In genomic region chrX:48454495-48454878, GRCm38 (mm10) we compare ENCODE assay signal across 8 mouse cellular contexts. TPM values are rescaled to one million over a fixed set of nuclear protein-coding genes. Genes with fewer than 3 reads are reported as not detected.
A peak's percentile ranks its signal among the peaks of the same experiment; 100 is the strongest.
DNase-seq lines count a peak whose midpoint lies in the region; ATAC-seq and TF ChIP-seq lines count a peak whose summit lies in the region.

No protein-coding gene starts in this region.

- H3K79me2 ChIP-seq in myocyte (ENCODE audit: control insufficient read depth, insufficient read depth) = peaks cover 24% of the 10 kb centered on the region

- no peak for TF ChIP-seq POLR2A in myocyte (IDR thresholded peaks at IDR 0.05; ENCODE audit: insufficient read length, low read depth)

- no peak overlapping the region for H3K27ac ChIP-seq in kidney, postnatal 0 days
- H3K27ac ChIP-seq in embryonic facial prominence, embryonic 10.5 days (replicated peaks) = no peak overlapping the region
- H3K27ac ChIP-seq in intestine, embryonic 15.5 days = peak overlapping the region; percentile 71

- ATAC-seq in kidney, postnatal 0 days (replicated peaks; ENCODE audit: low FRiP score, low read depth) = peak; percentile 29
- peak; percentile 72 for ATAC-seq in intestine, embryonic 15.5 days
- no peak for ATAC-seq in granulocyte monocyte progenitor cell, adult 5-6 weeks (replicated peaks; ENCODE audit: poor library complexity, severe bottlenecking)

- no peaks in the 10 kb centered on the region for H3K27me3 ChIP-seq in kidney, postnatal 0 days (ENCODE audit: insufficient read depth, low read length)
- peaks cover 72% of the 10 kb centered on the region for H3K27me3 ChIP-seq in embryonic facial prominence, embryonic 10.5 days (replicated peaks; ENCODE audit: low read depth, poor library complexity, severe bottlenecking)
- H3K27me3 ChIP-seq in intestine, embryonic 15.5 days (replicated peaks) = no peaks in the 10 kb centered on the region
- H3K27me3 ChIP-seq in myocyte (ENCODE audit: control insufficient read depth, insufficient read depth, insufficient read length) = no peaks in the 10 kb centered on the region

- H3K9ac ChIP-seq in kidney, postnatal 0 days (ENCODE audit: low read depth, low read length) = peak overlapping the region; percentile 65; the same call in 1 of the 2 replicates
- peak overlapping the region; percentile 72 for H3K9ac ChIP-seq in intestine, embryonic 15.5 days

- peak overlapping the region; percentile 52 for H3K4me3 ChIP-seq in kidney, postnatal 0 days (replicated peaks; ENCODE audit: low read depth, low read length)
- H3K4me3 ChIP-seq in embryonic facial prominence, embryonic 10.5 days = peak overlapping the region; percentile 55
- H3K4me3 ChIP-seq in intestine, embryonic 15.5 days (replicated peaks) = peak overlapping the region; percentile 57
- H3K4me3 ChIP-seq in myocyte = peak overlapping the region; percentile 41

- peak overlapping the region; percentile 21 for H3ac ChIP-seq in myocyte (ENCODE audit: control insufficient read depth, insufficient read length)

- no peaks in the 10 kb centered on the region for H3K9me3 ChIP-seq in kidney, postnatal 0 days (replicated peaks; ENCODE audit: low read length)
- H3K9me3 ChIP-seq in embryonic facial prominence, embryonic 10.5 days = peaks cover 2% of the 10 kb centered on the region; the same call in 1 of the 2 replicates
- no peaks in the 10 kb centered on the region for H3K9me3 ChIP-seq in intestine, embryonic 15.5 days

- no peak for TF ChIP-seq CTCF in kidney, postnatal 0 days (IDR thresholded peaks at IDR 0.05; ENCODE audit: low read depth)

- no peaks in the 10 kb centered on the region for H3K36me3 ChIP-seq in kidney, postnatal 0 days (ENCODE audit: insufficient read depth, low read length)
- no peaks in the 10 kb centered on the region for H3K36me3 ChIP-seq in embryonic facial prominence, embryonic 10.5 days (replicated peaks)
- no peaks in the 10 kb centered on the region for H3K36me3 ChIP-seq in intestine, embryonic 15.5 days
- H3K36me3 ChIP-seq in myocyte (ENCODE audit: control insufficient read depth, insufficient read depth) = no peaks in the 10 kb centered on the region

- no peak for DNase-seq in kidney, postnatal 0 days (ENCODE audit: low spot score)
- no peak for DNase-seq in kidney, postnatal 14 days
- no peak for DNase-seq in embryonic facial prominence, embryonic 10.5 days (ENCODE audit: low spot score)
- no peak for DNase-seq in embryo, embryonic 10 days (ENCODE audit: low spot score)
- no peak for DNase-seq in left cerebral cortex, adult 11 months (ENCODE audit: low spot score)

- 33% methylated on average over 15 of the region's 21 CpGs for WGBS in kidney, postnatal 0 days
- 14% methylated on average over 21 of the region's 21 CpGs for WGBS in embryonic facial prominence, embryonic 10.5 days
- 14% methylated on average over 10 of the region's 21 CpGs for WGBS in intestine, embryonic 15.5 days

- H3K4me2 ChIP-seq in kidney, postnatal 0 days (ENCODE audit: low read length) = peak overlapping the region; percentile 57
- H3K4me2 ChIP-seq in intestine, embryonic 15.5 days (replicated peaks) = peak overlapping the region; percentile 62
- peak overlapping the region; percentile 60 for H3K4me2 ChIP-seq in myocyte (ENCODE audit: low read depth)

- H3K4me1 ChIP-seq in kidney, postnatal 0 days (replicated peaks; ENCODE audit: insufficient read depth, low read length) = no peaks in the 10 kb centered on the region
- H3K4me1 ChIP-seq in embryonic facial prominence, embryonic 10.5 days = peaks cover 25% of the 10 kb centered on the region
- H3K4me1 ChIP-seq in intestine, embryonic 15.5 days (replicated peaks) = 0 out of 2 replicates have a peak, but pooled peaks cover 7% of the 10 kb centered on the region

TF ChIP-seq in myocyte, 11 proteins besides CTCF, POLR2A, EP300 and RAD21:
- no peak for TF ChIP-seq MAX (IDR thresholded peaks at IDR 0.05; ENCODE audit: low read depth)
- no peak for TF ChIP-seq CEBPB (IDR thresholded peaks at IDR 0.05; ENCODE audit: insufficient read depth, poor library complexity, severe bottlenecking)
- no peak for TF ChIP-seq TCF3 (IDR thresholded peaks at IDR 0.05; ENCODE audit: insufficient read length, low read depth)
- TF ChIP-seq SRF (IDR thresholded peaks at IDR 0.05; ENCODE audit: control insufficient read depth, insufficient read length, low read depth) = no peak
- no peak for TF ChIP-seq MYOD1 (IDR thresholded peaks at IDR 0.05; ENCODE audit: control insufficient read depth in 1 of 3, insufficient read length in 2 of 3, low read depth in 2 of 3)
- no peak for TF ChIP-seq USF1 (IDR thresholded peaks at IDR 0.05; ENCODE audit: low read depth)
- TF ChIP-seq TCF12 (IDR thresholded peaks at IDR 0.05; ENCODE audit: insufficient read depth, poor library complexity, severe bottlenecking) = no peak
- no peak for TF ChIP-seq REST (IDR thresholded peaks at IDR 0.05; ENCODE audit: insufficient read depth, insufficient read length)
- TF ChIP-seq E2F4 (IDR thresholded peaks at IDR 0.05; ENCODE audit: insufficient read depth) = no peak

RNA-seq across cellular contexts. Expression of gene Elf4, which starts 8.4 kb away (rescaled TPM):
- polyA plus RNA-seq in kidney, postnatal 0 days (2015; fragmentation: Nextera tagmentation; extraction: Ambion mirVana) = 2.2 and 2.4 TPM in 2 replicates
- 2.4 TPM in 2 replicates for polyA plus RNA-seq in embryonic facial prominence, embryonic 10.5 days (2016; fragmentation: Nextera tagmentation; extraction: Ambion mirVana)
- polyA plus RNA-seq in intestine, embryonic 15.5 days (2015; fragmentation: Nextera tagmentation; extraction: Ambion mirVana) = 13.0 and 13.9 TPM in 2 replicates
- 7.0 TPM for polyA plus RNA-seq in myocyte (2012; fragmentation: generic; extraction: Trizol)
- total RNA-seq in granulocyte monocyte progenitor cell, adult 5-6 weeks (2014; fragmentation: Nextera tagmentation) = 45.1 and 47.2 TPM in 2 replicates
- total RNA-seq in granulocyte monocyte progenitor cell, adult 5-6 weeks (2017) = 12.7 and 13.8 TPM in 2 replicates

RNA-seq across cellular contexts. Expression of gene Aifm1, which starts 58.9 kb away (rescaled TPM):
- polyA plus RNA-seq in kidney, postnatal 0 days (2015; fragmentation: Nextera tagmentation; extraction: Ambion mirVana) = 100 and 107 TPM in 2 replicates
- polyA plus RNA-seq in embryonic facial prominence, embryonic 10.5 days (2016; fragmentation: Nextera tagmentation; extraction: Ambion mirVana) = 82.9 and 84.3 TPM in 2 replicates
- polyA plus RNA-seq in intestine, embryonic 15.5 days (2015; fragmentation: Nextera tagmentation; extraction: Ambion mirVana) = 95.1 and 102 TPM in 2 replicates
- 33.2 TPM for polyA plus RNA-seq in myocyte (2012; fragmentation: generic; extraction: Trizol)
- 67.0 TPM in 2 replicates for total RNA-seq in granulocyte monocyte progenitor cell, adult 5-6 weeks (2014; fragmentation: Nextera tagmentation)
- total RNA-seq in granulocyte monocyte progenitor cell, adult 5-6 weeks (2017) = 85.6 and 97.1 TPM in 2 replicates
